Mouse (Mus musculus) C2C12 (cell line): ENCODE results near the gene Timp3.

Experiments used
- CEBPB ChIP-seq: IDR thresholded peaks from one replicate; pipeline ENCODE4 v1.6.1; 2011; ENCODE audit warnings: low read depth, mild to moderate bottlenecking, control low read depth, moderate library complexity
- CTCF ChIP-seq: IDR thresholded peaks from one replicate; pipeline ENCODE4 v1.5.1; 2011; ENCODE audit not compliant: control insufficient read depth, insufficient read depth, insufficient read length
- FOSL1 ChIP-seq: IDR thresholded peaks from one replicate; pipeline ENCODE4 v1.8.0; 2011; ENCODE audit warnings: mild to moderate bottlenecking, low read length; ENCODE audit not compliant: poor library complexity, insufficient read depth, severe bottlenecking
- MAX ChIP-seq: IDR thresholded peaks from one replicate; pipeline ENCODE4 v1.6.1; 2011; ENCODE audit warnings: mild to moderate bottlenecking, control low read depth
- MYOG ChIP-seq: IDR thresholded peaks from one replicate; pipeline ENCODE4 v1.6.1; 2011; ENCODE audit not compliant: control insufficient read depth, insufficient read length; ENCODE audit errors: extremely low read depth
- USF1 ChIP-seq: IDR thresholded peaks from one replicate; pipeline ENCODE4 v1.6.1; 2011; ENCODE audit warnings: low read depth, mild to moderate bottlenecking, control low read depth, moderate library complexity

DNA sequence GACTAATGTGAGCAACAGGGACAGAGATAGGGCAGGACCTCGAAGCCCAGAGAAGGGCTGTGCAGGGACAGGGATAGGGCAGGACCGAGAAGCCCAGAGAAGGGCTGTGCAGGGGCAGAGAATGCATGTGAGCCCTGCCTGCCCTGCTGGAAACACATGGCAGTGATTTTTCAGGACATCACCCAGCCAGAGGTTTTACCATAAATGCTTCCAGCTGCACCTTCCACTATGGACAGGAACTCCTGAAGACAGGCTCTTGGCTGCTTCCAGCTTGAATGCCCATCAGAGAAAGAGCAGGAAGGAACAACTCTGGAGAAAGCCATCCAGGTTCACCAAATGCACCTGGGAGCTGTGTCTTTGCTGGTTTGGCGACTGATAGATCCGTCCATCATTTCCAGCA is 67.2 kb downstream of the Timp3 start:
- TF ChIP-seq CTCF (no peak), MAX (no peak), USF1 (no peak), FOSL1 (no peak), CEBPB (no peak), MYOG (no peak)
